Mouse (Mus musculus) spleen, adult 2 months (tissue): ENCODE results near the gene Sin3b.

Experiments
- CTCF ChIP-seq: fragments of 200-500 bp; IDR thresholded peaks from 2 replicates; pipeline ENCODE4 v1.5.1; 2011; ENCODE audit warnings: mild to moderate bottlenecking, inconsistent platforms; ENCODE audit not compliant: insufficient read depth, insufficient read length, insufficient replicate concordance; ENCODE audit errors: extremely low read depth
- POLR2A ChIP-seq: fragments of 200-500 bp; IDR thresholded peaks from 2 replicates; pipeline ENCODE4 v1.6.1; 2011; ENCODE audit warnings: low read depth, low read length, inconsistent platforms

DNA sequence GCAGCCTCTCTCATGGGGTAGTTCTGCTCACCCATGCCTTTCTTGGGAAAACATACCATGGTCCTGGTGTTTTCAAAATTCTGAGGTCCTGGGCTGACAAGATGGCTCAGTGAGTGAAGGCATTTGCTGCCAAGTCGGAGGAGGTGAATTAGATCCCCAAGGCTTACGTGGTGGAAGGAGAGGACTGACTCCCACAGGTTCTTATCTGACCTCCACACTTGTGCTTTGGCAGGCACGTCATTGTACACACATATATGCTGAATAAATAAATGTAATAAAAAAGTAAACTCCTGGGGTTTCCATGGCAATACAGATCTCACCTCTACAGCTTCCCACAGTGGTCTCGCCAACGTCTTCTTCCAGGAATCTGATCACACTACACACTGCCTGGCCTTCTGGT, 6.5 kb upstream of the Sin3b start:
- TF ChIP-seq CTCF (no peak), POLR2A (no peak)
